Comparison of ENCODE assay signal across 8 mouse cellular contexts in genomic region chr19:36737087-36737486, GRCm38 (mm10). TPM values are rescaled to one million over a fixed set of nuclear protein-coding genes. Genes with fewer than 3 reads are reported as not detected.
DNase-seq lines count a peak whose midpoint lies in the region; ATAC-seq lines count a peak whose summit lies in the region.

No protein-coding gene starts in this region.

- no peaks in the 10 kb centered on the region for H3K27me3 ChIP-seq in heart, embryonic 15.5 days
- no peaks in the 10 kb centered on the region for H3K27me3 ChIP-seq in hindbrain, embryonic 11.5 days (ENCODE audit: control insufficient read depth, insufficient read depth, low read length)

- peaks cover 16% of the 10 kb centered on the region for H3K36me3 ChIP-seq in heart, embryonic 15.5 days
- H3K36me3 ChIP-seq in hindbrain, embryonic 11.5 days (ENCODE audit: control insufficient read depth, insufficient read depth, low read length): no peaks in the 10 kb centered on the region

- peak; percentile 17 for ATAC-seq in heart, embryonic 15.5 days (replicated peaks; ENCODE audit: insufficient number of reproducible peaks, insufficient read depth, low FRiP score, low read depth)
- ATAC-seq in hindbrain, embryonic 11.5 days (ENCODE audit: low FRiP score): peak; percentile 69

- no peak for DNase-seq in heart, adult 8-10 months (ENCODE audit: low spot score)
- DNase-seq in hindbrain, embryonic 11.5 days (ENCODE audit: low spot score): no peak
- DNase-seq in lung, postnatal 10 days: peak; percentile 19
- no peak for DNase-seq in thymus, postnatal 4 days
- no peak for DNase-seq in cerebellum, postnatal 14 days
- no peak for DNase-seq in frontal cortex, postnatal 10 days (ENCODE audit: low spot score in 2 of 2)

- peaks cover 23% of the 10 kb centered on the region for H3K4me1 ChIP-seq in heart, embryonic 15.5 days (replicated peaks)
- peaks cover 14% of the 10 kb centered on the region for H3K4me1 ChIP-seq in brown adipose tissue, adult 24 weeks (ENCODE audit: control insufficient read depth, insufficient read depth, insufficient read length, low read length)
- H3K4me1 ChIP-seq in hindbrain, embryonic 11.5 days (replicated peaks; ENCODE audit: control insufficient read depth, insufficient read depth, low read length): no peaks in the 10 kb centered on the region; the same call in 1 of the 2 replicates

- 34% methylated on average over 6 of the region's 6 CpGs for WGBS in heart, embryonic 15.5 days
- WGBS in hindbrain, embryonic 11.5 days: 44% methylated on average over 6 of the region's 6 CpGs

- H3K9me3 ChIP-seq in heart, embryonic 15.5 days (replicated peaks): no peaks in the 10 kb centered on the region
- no peaks in the 10 kb centered on the region for H3K9me3 ChIP-seq in hindbrain, embryonic 11.5 days (ENCODE audit: control insufficient read depth, low read length)

- H3K27ac ChIP-seq in heart, embryonic 15.5 days: peak overlapping the region; percentile 98
- peak overlapping the region; percentile 63 for H3K27ac ChIP-seq in brown adipose tissue, adult 24 weeks (replicated peaks; ENCODE audit: low read depth, low read length)
- H3K27ac ChIP-seq in hindbrain, embryonic 11.5 days (ENCODE audit: low read depth, low read length): peak overlapping the region; percentile 73; the same call in 1 of the 2 replicates

- H3K9ac ChIP-seq in heart, embryonic 15.5 days: peak overlapping the region; percentile 77
- peak overlapping the region; percentile 66 for H3K9ac ChIP-seq in hindbrain, embryonic 11.5 days (ENCODE audit: low read depth, low read length)

- H3K4me2 ChIP-seq in heart, embryonic 15.5 days: peak overlapping the region; percentile 57
- H3K4me2 ChIP-seq in hindbrain, embryonic 11.5 days (replicated peaks; ENCODE audit: low read depth, low read length): peak overlapping the region; percentile 78

- peak overlapping the region; percentile 69 for H3K4me3 ChIP-seq in heart, embryonic 15.5 days
- H3K4me3 ChIP-seq in brown adipose tissue, adult 24 weeks (ENCODE audit: insufficient read depth, low read depth, low read length): peak overlapping the region; percentile 59
- peak overlapping the region; percentile 41 for H3K4me3 ChIP-seq in hindbrain, embryonic 11.5 days (ENCODE audit: low read depth, low read length)

RNA-seq across cellular contexts. Expression of gene Ppp1r3c, which starts 0.6 kb away (rescaled TPM):
- 82.2 and 93.0 TPM in 2 replicates for polyA plus RNA-seq in heart, embryonic 15.5 days (2015; fragmentation: Nextera tagmentation; extraction: Ambion mirVana)
- 100 to 1,000 TPM in 2 of 4 experiments, 10 to 100 TPM in 2; 82.2 to 179 (median 102) TPM for total RNA-seq in heart, adult 8-10 months (2022)
- 88.4 and 124 TPM in 2 replicates for polyA plus RNA-seq in brown adipose tissue, adult 24 weeks (2012; ENCODE audit: insufficient read depth, insufficient read length, missing spikeins)
- polyA plus RNA-seq in hindbrain, embryonic 11.5 days (2014; fragmentation: Nextera tagmentation; extraction: Ambion mirVana): 6.4 and 7.7 TPM in 2 replicates
